Mouse (Mus musculus): ENCODE results near the gene Vmn1r107. TPM values are rescaled to one million over a fixed set of nuclear protein-coding genes. Genes with fewer than 3 reads are reported as not detected.
"Not testable (repeated sequence)": the region's sequence is repeated elsewhere in the genome, so short reads cannot be mapped to it uniquely, and the experiment has no call there.

The Vmn1r107 gene
- polyA plus RNA-seq (2016; fragmentation: Nextera tagmentation; extraction: Ambion mirVana): not detected in 2 replicates

DNA sequence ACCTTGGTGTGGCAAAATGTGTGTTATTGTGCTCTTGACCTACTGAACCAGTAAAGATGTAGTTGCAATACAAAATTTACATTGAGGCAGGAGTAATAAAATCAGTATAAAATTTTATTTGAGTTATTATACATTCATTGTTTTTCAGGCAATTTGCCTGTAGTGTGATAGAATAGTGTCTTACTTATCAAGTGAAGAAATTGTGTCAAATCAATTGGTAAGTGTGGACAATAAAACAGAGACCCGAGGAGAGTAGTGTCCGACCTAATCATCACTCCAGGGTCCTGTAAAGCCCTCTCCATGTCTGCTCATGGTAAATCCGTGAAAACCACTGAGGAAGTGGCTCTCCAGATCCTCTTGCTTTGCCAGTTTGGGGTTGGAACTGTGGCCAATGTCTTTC, at the start of gene Vmn1r107:
Gene Vmn1r107, plus strand, starts transcription at position 301 of the 400 bp plus-strand sequence.
- not testable (repeated sequence) for ATAC-seq (ENCODE audit: insufficient number of reproducible peaks, insufficient read depth, low FRiP score, low TSS enrichment, low read depth); H3K4me1 ChIP-seq (replicated peaks); H3K4me2 ChIP-seq; H3K4me3 ChIP-seq (replicated peaks); H3K9ac ChIP-seq (replicated peaks); H3K9me3 ChIP-seq; H3K27ac ChIP-seq; H3K36me3 ChIP-seq; H3K27me3 ChIP-seq
- no CpG with 5 or more reads among the region's 3 CpGs for WGBS

DNA sequence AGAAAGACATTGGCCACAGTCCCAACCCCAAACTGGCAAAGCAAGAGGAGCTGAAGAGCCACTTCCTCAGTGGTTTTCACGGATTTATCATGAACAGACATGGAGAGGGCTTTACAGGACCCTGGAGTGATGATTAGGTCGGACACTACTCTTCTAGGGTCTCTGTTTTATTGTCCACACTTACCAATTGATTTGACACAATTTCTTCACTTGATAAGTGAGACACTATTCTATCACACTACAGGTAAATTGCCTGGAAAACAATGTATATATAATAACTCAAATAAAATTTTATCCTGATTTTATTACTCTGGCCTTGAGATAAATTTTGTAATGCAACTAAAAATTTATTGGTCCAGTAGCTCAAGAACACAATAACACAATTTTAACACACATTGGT, 34.4 kb downstream of the Vmn1r107 start, which contains the start of gene Vmn1r111:
Gene Vmn1r111, minus strand, starts transcription at position 101 of the 400 bp plus-strand sequence.
- H3K27me3 ChIP-seq; H3K4me2 ChIP-seq; H3K36me3 ChIP-seq; H3K4me3 ChIP-seq (replicated peaks); H3K4me1 ChIP-seq (replicated peaks); ATAC-seq (ENCODE audit: insufficient number of reproducible peaks, insufficient read depth, low FRiP score, low TSS enrichment, low read depth); H3K9ac ChIP-seq (replicated peaks); H3K9me3 ChIP-seq; H3K27ac ChIP-seq: not testable (repeated sequence)
- no CpG with 5 or more reads among the region's 2 CpGs for WGBS

Other genes starting within 250 kb of the Vmn1r107 start
- gene Vmn1r101, start 226.3 kb upstream of the Vmn1r107 start, polyA plus RNA-seq (2016; fragmentation: Nextera tagmentation; extraction: Ambion mirVana): not detected in 2 replicates
- gene Gm10670, start 194.0 kb upstream of the Vmn1r107 start, polyA plus RNA-seq (2016; fragmentation: Nextera tagmentation; extraction: Ambion mirVana): not detected in 2 replicates
- not detected in 2 replicates for gene Vmn1r103, start 158.4 kb upstream of the Vmn1r107 start, polyA plus RNA-seq (2016; fragmentation: Nextera tagmentation; extraction: Ambion mirVana)
- gene Vmn1r104, start 135.1 kb upstream of the Vmn1r107 start, polyA plus RNA-seq (2016; fragmentation: Nextera tagmentation; extraction: Ambion mirVana): not detected in 2 replicates
- not detected in 2 replicates for gene Gm5726, start 123.2 kb upstream of the Vmn1r107 start, polyA plus RNA-seq (2016; fragmentation: Nextera tagmentation; extraction: Ambion mirVana)
- not detected in 2 replicates for gene Gm4141, start 92.7 kb upstream of the Vmn1r107 start, polyA plus RNA-seq (2016; fragmentation: Nextera tagmentation; extraction: Ambion mirVana)
- gene Gm4513, start 69.9 kb upstream of the Vmn1r107 start, polyA plus RNA-seq (2016; fragmentation: Nextera tagmentation; extraction: Ambion mirVana): not detected in 2 replicates
- gene Vmn1r111, start 34.3 kb downstream of the Vmn1r107 start, polyA plus RNA-seq (2016; fragmentation: Nextera tagmentation; extraction: Ambion mirVana): not detected in 2 replicates
- gene Gm10668, start 61.7 kb downstream of the Vmn1r107 start, polyA plus RNA-seq (2016; fragmentation: Nextera tagmentation; extraction: Ambion mirVana): not detected in 2 replicates
- gene Vmn1r112, start 102.3 kb downstream of the Vmn1r107 start, polyA plus RNA-seq (2016; fragmentation: Nextera tagmentation; extraction: Ambion mirVana): not detected in 2 replicates
- not detected in 2 replicates for gene Vmn1r113, start 118.4 kb downstream of the Vmn1r107 start, polyA plus RNA-seq (2016; fragmentation: Nextera tagmentation; extraction: Ambion mirVana)
- gene Vmn1r114, start 143.3 kb downstream of the Vmn1r107 start, polyA plus RNA-seq (2016; fragmentation: Nextera tagmentation; extraction: Ambion mirVana): not detected in 2 replicates
- gene Vmn1r115, start 176.1 kb downstream of the Vmn1r107 start, polyA plus RNA-seq (2016; fragmentation: Nextera tagmentation; extraction: Ambion mirVana): not detected in 2 replicates
- gene Vmn1r116, start 203.3 kb downstream of the Vmn1r107 start, polyA plus RNA-seq (2016; fragmentation: Nextera tagmentation; extraction: Ambion mirVana): not detected in 2 replicates
- not detected in 2 replicates for gene Vmn1r117, start 215.2 kb downstream of the Vmn1r107 start, polyA plus RNA-seq (2016; fragmentation: Nextera tagmentation; extraction: Ambion mirVana)
- gene Vmn1r118, start 243.4 kb downstream of the Vmn1r107 start, polyA plus RNA-seq (2016; fragmentation: Nextera tagmentation; extraction: Ambion mirVana): not detected in 2 replicates